Mouse (Mus musculus) C2C12 (cell line): ENCODE measurements at regions not wholly inside any gene's neighbourhood (a gene's known extent, or its start where the extent isn't known, plus 50 kb on each side); places are given as distances from the start of the nearest gene placed in this dataset.

Source experiments
- H3K27me3 ChIP-seq: one replicate; pipeline ENCODE4 v1.6.1; 2011; ENCODE audit not compliant: control insufficient read depth, insufficient read depth, insufficient read length
- H3K36me3 ChIP-seq: one replicate; pipeline ENCODE4 v1.6.1; 2011; ENCODE audit not compliant: control insufficient read depth, insufficient read depth
- H3K4me3 ChIP-seq: one replicate; pipeline ENCODE4 v1.5.1; 2011; ENCODE audit warnings: mild to moderate bottlenecking, control low read depth; ENCODE audit not compliant: poor library complexity, insufficient read depth, severe bottlenecking
- H3K79me2 ChIP-seq: one replicate; pipeline ENCODE4 v1.6.1; 2011; ENCODE audit not compliant: control insufficient read depth, insufficient read depth
- H3K79me3 ChIP-seq: one replicate; pipeline ENCODE4 v1.6.1; 2011; ENCODE audit warnings: low read depth, control low read depth
- H3ac ChIP-seq: one replicate; pipeline ENCODE3; 2011; ENCODE audit warnings: low read depth; ENCODE audit not compliant: control insufficient read depth, insufficient read length
- CEBPB ChIP-seq: IDR thresholded peaks from one replicate; pipeline ENCODE4 v1.6.1; 2011; ENCODE audit warnings: low read depth, mild to moderate bottlenecking, control low read depth, moderate library complexity
- CTCF ChIP-seq: IDR thresholded peaks from one replicate; pipeline ENCODE4 v1.5.1; 2011; ENCODE audit not compliant: control insufficient read depth, insufficient read depth, insufficient read length
- FOSL1 ChIP-seq: IDR thresholded peaks from one replicate; pipeline ENCODE4 v1.8.0; 2011; ENCODE audit warnings: mild to moderate bottlenecking, low read length; ENCODE audit not compliant: poor library complexity, insufficient read depth, severe bottlenecking
- MAX ChIP-seq: IDR thresholded peaks from one replicate; pipeline ENCODE4 v1.6.1; 2011; ENCODE audit warnings: mild to moderate bottlenecking, control low read depth
- MYOD1 ChIP-seq: IDR thresholded peaks from one replicate; pipeline ENCODE4 v1.6.1; 2011; ENCODE audit warnings: low read depth; ENCODE audit not compliant: control insufficient read depth, insufficient read length
- MYOG ChIP-seq: IDR thresholded peaks from one replicate; pipeline ENCODE4 v1.6.1; 2011; ENCODE audit not compliant: control insufficient read depth, insufficient read length; ENCODE audit errors: extremely low read depth
- USF1 ChIP-seq: IDR thresholded peaks from one replicate; pipeline ENCODE4 v1.6.1; 2011; ENCODE audit warnings: low read depth, mild to moderate bottlenecking, control low read depth, moderate library complexity

DNA sequence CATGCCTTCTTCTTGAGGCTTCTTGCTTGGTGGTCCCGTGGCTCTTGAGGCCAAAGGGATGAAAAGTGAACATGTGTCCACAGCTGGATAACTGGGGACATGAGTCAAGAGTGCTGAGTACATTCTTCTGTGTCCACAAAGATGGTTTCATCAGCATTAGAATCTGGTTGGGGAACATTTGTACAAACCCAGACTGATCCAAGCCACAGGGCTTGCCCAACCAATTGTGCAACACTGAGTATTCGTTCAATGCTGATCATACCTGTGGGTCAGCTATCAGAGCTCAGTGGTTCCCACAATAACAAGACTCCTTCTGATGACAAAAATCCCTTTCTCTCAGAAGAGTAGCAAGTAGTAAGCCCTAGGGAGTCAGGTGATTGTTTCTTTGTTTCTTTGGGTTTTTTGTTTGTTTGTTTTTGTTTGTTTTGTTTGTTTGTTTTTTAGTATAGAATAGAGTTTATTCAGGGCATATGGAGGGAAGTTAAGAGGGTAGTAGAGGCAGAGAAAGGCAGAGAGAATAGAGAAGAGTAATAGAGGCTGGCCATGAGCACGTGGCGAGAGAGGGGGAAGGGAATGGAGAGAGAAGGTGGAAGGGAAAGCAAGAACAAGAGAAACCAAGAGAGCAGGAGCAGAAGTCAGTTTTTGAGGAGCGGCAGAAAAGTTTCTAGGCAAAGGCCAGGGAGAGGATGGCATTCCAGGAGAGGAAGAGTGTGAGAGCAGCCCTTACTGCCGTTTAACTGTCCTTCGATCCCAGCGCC, 612.5 kb downstream of the Zfp706 start:
- no peak overlapping the region for H3ac ChIP-seq
- TF ChIP-seq MYOD1 (no peak), CEBPB (peak; percentile 13), CTCF (no peak), MAX (no peak), FOSL1 (no peak), MYOG (no peak), USF1 (no peak)

GRCm38 (mm10) chr15:36389775-36390174, 617.8 kb downstream of the Zfp706 start:
- no peaks in the 10 kb centered on the region for H3K27me3 ChIP-seq
- H3K79me3 ChIP-seq: no peaks in the 10 kb centered on the region
- H3K4me3 ChIP-seq: no peak overlapping the region
- no peaks in the 10 kb centered on the region for H3K79me2 ChIP-seq
- no peaks in the 10 kb centered on the region for H3K36me3 ChIP-seq
- no peak for TF ChIP-seq USF1
- no peak for TF ChIP-seq MYOD1
- TF ChIP-seq CTCF: no peak
- no peak for TF ChIP-seq MAX
- no peak for TF ChIP-seq FOSL1
- no peak for TF ChIP-seq MYOG
- TF ChIP-seq CEBPB: no peak
- no peak overlapping the region for H3ac ChIP-seq

More for the DNA sequence above, 612.5 kb downstream of the Zfp706 start:
- H3K27me3 ChIP-seq: no peaks in the 10 kb centered on the region
- H3K79me2 ChIP-seq: no peaks in the 10 kb centered on the region
- no peaks in the 10 kb centered on the region for H3K36me3 ChIP-seq
- H3K79me3 ChIP-seq: no peaks in the 10 kb centered on the region
- H3K4me3 ChIP-seq: no peak overlapping the region

GRCm38 (mm10) chr15:36381228-36381671, 626.3 kb downstream of the Zfp706 start:
- Histone ChIP-seq H3K79me3 (no peaks in the 10 kb centered on the region), H3K79me2 (no peaks in the 10 kb centered on the region), H3K27me3 (peaks cover 23% of the 10 kb centered on the region), H3K36me3 (no peaks in the 10 kb centered on the region), H3ac (no peak overlapping the region), H3K4me3 (no peak overlapping the region)
- no peak for TF ChIP-seq USF1
- no peak for TF ChIP-seq CEBPB
- no peak for TF ChIP-seq MYOD1
- no peak for TF ChIP-seq MAX

DNA sequence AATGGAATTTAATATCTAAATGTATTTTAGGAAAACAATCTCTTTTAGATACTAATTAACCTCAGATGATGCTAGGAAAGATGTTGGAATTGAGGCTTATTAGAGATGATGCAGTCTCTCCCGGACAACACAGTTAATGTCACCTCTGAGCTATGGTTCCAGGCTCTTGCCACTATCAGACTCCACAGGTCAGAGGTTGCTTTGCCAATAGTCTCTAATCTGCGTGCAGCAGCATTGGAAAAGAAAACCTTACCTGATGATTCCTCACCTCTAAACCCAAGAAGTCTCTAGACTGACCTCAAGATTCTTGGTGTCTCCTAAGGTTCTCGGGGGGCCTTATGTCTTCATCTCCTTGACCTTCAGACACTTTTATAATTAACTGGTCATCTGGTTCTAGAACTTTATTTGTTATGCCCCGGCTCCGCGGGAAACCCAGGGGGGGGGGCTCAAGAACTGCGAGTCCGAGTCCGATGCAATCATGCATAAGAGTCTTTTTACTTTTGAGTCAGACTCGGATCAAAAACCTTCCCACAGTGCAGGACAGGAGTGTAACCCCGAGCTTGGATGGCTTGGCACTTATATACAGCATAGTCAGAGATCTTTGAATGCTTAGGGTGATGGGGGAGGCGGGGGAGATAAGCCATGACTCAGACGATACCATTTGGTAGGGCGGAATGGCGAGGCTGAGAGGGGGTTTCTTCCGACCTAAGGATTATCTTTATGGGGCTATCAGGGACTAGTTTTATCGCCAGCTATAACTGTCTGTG, 626.9 kb downstream of the Zfp706 start:
- H3K27me3 ChIP-seq: peaks cover 23% of the 10 kb centered on the region
- no peak overlapping the region for H3K4me3 ChIP-seq
- H3K79me3 ChIP-seq: no peaks in the 10 kb centered on the region
- TF ChIP-seq MYOG (no peak), FOSL1 (no peak), MAX (no peak), USF1 (no peak), CEBPB (no peak), MYOD1 (no peak), CTCF (no peak)
- H3K79me2 ChIP-seq: no peaks in the 10 kb centered on the region
- H3ac ChIP-seq: no peak overlapping the region
- H3K36me3 ChIP-seq: no peaks in the 10 kb centered on the region

GRCm38 (mm10) chr15:36378640-36379039, 628.9 kb downstream of the Zfp706 start:
- no peak for TF ChIP-seq MYOG
- no peak for TF ChIP-seq USF1
- TF ChIP-seq CTCF: no peak
- TF ChIP-seq FOSL1: no peak
- TF ChIP-seq MAX: no peak
- no peak overlapping the region for H3ac ChIP-seq
- peaks cover 23% of the 10 kb centered on the region for H3K27me3 ChIP-seq
- no peak overlapping the region for H3K4me3 ChIP-seq
- no peaks in the 10 kb centered on the region for H3K79me3 ChIP-seq
- H3K79me2 ChIP-seq: no peaks in the 10 kb centered on the region
- H3K36me3 ChIP-seq: no peaks in the 10 kb centered on the region

DNA sequence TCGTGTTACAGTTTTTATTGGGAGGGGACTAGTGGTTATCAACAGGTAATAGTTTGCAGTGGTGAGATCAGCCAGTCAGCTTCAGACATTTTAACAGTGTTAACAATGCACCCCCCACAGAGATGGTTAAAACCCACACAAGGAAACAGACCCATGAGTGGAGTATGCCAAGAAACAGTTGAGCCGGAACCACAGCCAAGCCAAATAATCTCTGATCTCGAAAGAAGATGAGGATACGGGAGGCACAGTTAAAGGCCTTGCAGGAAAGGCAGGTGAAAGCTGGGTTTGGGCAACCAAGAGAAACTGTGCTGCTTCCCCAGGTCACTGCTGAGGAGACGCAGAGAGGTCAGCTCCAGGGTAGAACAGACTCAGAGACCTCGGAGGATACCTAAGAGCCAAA, 631.0 kb downstream of the Zfp706 start:
- TF ChIP-seq MAX (no peak), FOSL1 (no peak), MYOG (no peak), CEBPB (no peak), CTCF (no peak), USF1 (no peak), MYOD1 (no peak)
- Histone ChIP-seq H3K79me3 (no peaks in the 10 kb centered on the region), H3K36me3 (no peaks in the 10 kb centered on the region), H3K27me3 (peaks cover 21% of the 10 kb centered on the region), H3ac (no peak overlapping the region), H3K4me3 (no peak overlapping the region), H3K79me2 (no peaks in the 10 kb centered on the region)
